Mouse (Mus musculus): ENCODE data around the gene 4430402I18Rik.

DNA sequence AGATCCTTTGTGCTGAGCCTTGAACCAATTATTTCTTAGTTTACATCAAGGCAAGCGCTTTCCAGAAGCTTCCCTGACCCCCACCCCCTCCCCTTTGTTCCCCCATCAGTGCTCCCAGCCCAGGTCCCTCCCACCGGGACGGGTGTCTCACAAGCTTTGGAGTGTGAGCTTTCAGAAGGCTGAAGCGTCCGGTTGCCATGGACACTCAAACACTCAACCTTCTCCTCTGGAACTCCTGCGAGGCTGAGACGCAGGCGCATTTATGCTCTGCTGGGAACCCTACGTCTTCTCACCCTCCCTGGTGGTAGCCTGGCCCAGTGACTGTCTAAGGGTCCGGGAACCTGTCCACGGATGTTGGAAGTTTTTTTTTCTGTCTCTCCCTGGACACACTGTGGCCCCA lies at the start of gene 4430402I18Rik:
- TF ChIP-seq CTCF (IDR thresholded peaks at IDR 0.05; ENCODE audit: borderline replicate concordance, extremely low read depth, insufficient read depth, insufficient read length) (no peak), POLR2A (IDR thresholded peaks at IDR 0.05; ENCODE audit: borderline replicate concordance, extremely low read depth, insufficient read depth, insufficient read length, poor library complexity, severe bottlenecking) (no peak)

Data from brain, embryonic 14.5 days (tissue).